In genomic region chr10:117784646-117785045, GRCm38 (mm10) we compare ENCODE assay signal across 29 mouse cellular contexts. TPM values are rescaled to one million over a fixed set of nuclear protein-coding genes. Genes with fewer than 3 reads are reported as not detected.
DNase-seq lines count a peak whose midpoint lies in the region; ATAC-seq lines count a peak whose summit lies in the region.
"Had no signal": no experiment of that assay in that cellular context is flagged by ENCODE, and none has a peak within 500 bp of the region (broad histone marks: within the 10 kb centered on the region; RNA-seq: fewer than 3 reads in every experiment).

No protein-coding gene starts in this region.

- peak; percentile 60 for ATAC-seq in megakaryocyte, adult 5-6 weeks (ENCODE audit: poor library complexity, severe bottlenecking)
- no peak for ATAC-seq in hindbrain, embryonic 14.5 days (ENCODE audit: low FRiP score)
- ATAC-seq: forebrain, embryonic 15.5 days; hindbrain, postnatal 0 days; liver, postnatal 0 days; Patski had no signal

- peaks cover 72% of the 10 kb centered on the region for H3K36me3 ChIP-seq in hindbrain, embryonic 14.5 days (replicated peaks; ENCODE audit: control insufficient read depth, insufficient read depth)

- DNase-seq in thymus, postnatal 0 days (ENCODE audit: low spot score), result peak; percentile 54
- DNase-seq in thymus, postnatal 10 days (ENCODE audit: low spot score in 2 of 2), result no peak
- peak; percentile 68 for DNase-seq in T-cell, adult 2 months (ENCODE audit: low spot score)
- peak; percentile 30 for DNase-seq in thymus, postnatal 4 days
- no peak for DNase-seq in adrenal gland, adult 18-20 months (ENCODE audit: low spot score in 2 of 2)
- no peak for DNase-seq in heart, postnatal 25 days (ENCODE audit: low spot score)
- no peak for DNase-seq in hindbrain, embryonic 14.5 days (ENCODE audit: low spot score)
- DNase-seq: adrenal gland, postnatal 14 days; B cell, adult 2 months; cerebellum, adult 2 months; cerebellum, postnatal 36 days; gastrocnemius, postnatal 10 days; heart, adult 11 months; kidney, adult 18-20 months; liver, postnatal 0 days; lung, postnatal 10 days; midbrain, embryonic 14.5 days; right cerebral cortex, adult 18-20 months had no signal

- H3K27ac ChIP-seq in hindbrain, embryonic 14.5 days, result no peak overlapping the region
- H3K27ac ChIP-seq: forebrain, embryonic 15.5 days; hindbrain, embryonic 10.5 days; hindbrain, postnatal 0 days; kidney, postnatal 0 days; limb, embryonic 12.5 days; neural tube, embryonic 12.5 days; stomach, postnatal 0 days had no signal

- H3K4me3 ChIP-seq in hindbrain, embryonic 14.5 days (replicated peaks; ENCODE audit: low read length), result no peak overlapping the region
- H3K4me3 ChIP-seq: forebrain, embryonic 15.5 days; hindbrain, embryonic 10.5 days; limb, embryonic 12.5 days; neural tube, embryonic 12.5 days had no signal

- H3K27me3 ChIP-seq in hindbrain, embryonic 14.5 days (ENCODE audit: control insufficient read depth, insufficient read depth, low read length), result no peaks in the 10 kb centered on the region
- H3K27me3 ChIP-seq: forebrain, embryonic 15.5 days; limb, embryonic 12.5 days; neural tube, embryonic 12.5 days; Patski had no signal

- WGBS in hindbrain, embryonic 14.5 days, result 98% methylated on average over 7 of the region's 7 CpGs

- no peak overlapping the region for H3K9ac ChIP-seq in hindbrain, embryonic 14.5 days
- H3K9ac ChIP-seq: forebrain, embryonic 15.5 days; limb, embryonic 12.5 days; liver, postnatal 0 days; neural tube, embryonic 12.5 days had no signal

- no peak overlapping the region for H3K4me2 ChIP-seq in hindbrain, embryonic 14.5 days (replicated peaks)
- H3K4me2 ChIP-seq: forebrain, embryonic 15.5 days; heart, embryonic 11.5 days; limb, embryonic 12.5 days; liver, embryonic 11.5 days; neural tube, embryonic 12.5 days had no signal

- no peaks in the 10 kb centered on the region for H3K4me1 ChIP-seq in hindbrain, embryonic 14.5 days (replicated peaks; ENCODE audit: control insufficient read depth, insufficient read depth, low read length)
- H3K4me1 ChIP-seq: forebrain, embryonic 15.5 days; hindbrain, embryonic 10.5 days; limb, embryonic 12.5 days; neural tube, embryonic 12.5 days had no signal

- intact Hi-C loops in heart, postnatal 25 days (cut with DNase I), result no loop called here

- H3K9me3 ChIP-seq in hindbrain, embryonic 14.5 days (ENCODE audit: control insufficient read depth, low read length), result no peaks in the 10 kb centered on the region
- H3K9me3 ChIP-seq: forebrain, embryonic 15.5 days; hindbrain, embryonic 10.5 days; limb, embryonic 12.5 days; neural tube, embryonic 12.5 days had no signal

RNA-seq across cellular contexts. Expression of gene Nup107, which starts 7.9 kb away (rescaled TPM):
- polyA plus RNA-seq in thymus, postnatal 0 days (2015; fragmentation: Nextera tagmentation; extraction: Ambion mirVana), result 73.7 and 81.7 TPM in 2 replicates
- total RNA-seq in megakaryocyte, adult 5-6 weeks (2015), result 50.3 and 50.9 TPM in 2 replicates
- 57.7 and 68.7 TPM in 2 replicates for total RNA-seq in megakaryocyte, adult 5-6 weeks (2017)
- 10 to 100 TPM in 1 of 2 experiments, 1 to 10 TPM in 1; 9.1 to 11.0 TPM for total RNA-seq in adrenal gland, adult 18-20 months (2021)
- total RNA-seq in heart, postnatal 25 days (2021), result 1 to 10 TPM; 7.3 to 8.6 TPM
- polyA plus RNA-seq in hindbrain, embryonic 14.5 days (2014; fragmentation: Nextera tagmentation; extraction: Ambion mirVana), result 37.7 and 39.1 TPM in 2 replicates

RNA-seq across cellular contexts. Expression of gene Slc35e3, which starts 38.5 kb away (rescaled TPM):
- polyA plus RNA-seq in thymus, postnatal 0 days (2015; fragmentation: Nextera tagmentation; extraction: Ambion mirVana), result 8.1 and 8.4 TPM in 2 replicates
- 4.2 and 5.3 TPM in 2 replicates for total RNA-seq in megakaryocyte, adult 5-6 weeks (2015)
- 5.3 and 7.8 TPM in 2 replicates for total RNA-seq in megakaryocyte, adult 5-6 weeks (2017)
- total RNA-seq in adrenal gland, adult 18-20 months (2021), result 10 to 100 TPM; 13.1 to 15.0 TPM
- total RNA-seq in heart, postnatal 25 days (2021), result 1 to 10 TPM; 7.4 to 7.5 TPM
- 24.8 and 28.9 TPM in 2 replicates for polyA plus RNA-seq in hindbrain, embryonic 14.5 days (2014; fragmentation: Nextera tagmentation; extraction: Ambion mirVana)

Comparison
In these comparisons a context has a peak if more than half of its experiments do, and no peak if none do; other contexts are left out.
1. DNase-seq: peak in thymus, postnatal 0 days (single experiment), T-cell, adult 2 months (single experiment) and thymus, postnatal 4 days (single experiment); none in thymus, postnatal 10 days (0 of 2), adrenal gland, adult 18-20 months (0 of 2), heart, postnatal 25 days (single experiment) and hindbrain, embryonic 14.5 days (single experiment).
2. RNA of gene Nup107, which starts 7.9 kb away (total RNA-seq): 50.3 to 68.7 TPM in megakaryocyte, adult 5-6 weeks; 9.1 to 11.0 TPM in adrenal gland, adult 18-20 months and 7.3 to 8.6 TPM in heart, postnatal 25 days; every median in the first group is over 4 times any median in the second.